Mouse (Mus musculus): ENCODE results near the gene Tnk1. TPM values are rescaled to one million over a fixed set of nuclear protein-coding genes. Genes with fewer than 3 reads are reported as not detected.
"Not testable (repeated sequence)": the region's sequence is repeated elsewhere in the genome, so short reads cannot be mapped to it uniquely, and the experiment has no call there.

Tnk1 gene
- total RNA-seq, 4 experiments from 2014 or later = 0.26 to 0.46 (median 0.30) TPM; not detected in 1

GRCm38 (mm10) chr11:69878952-69879351 lies 20.4 kb upstream of the Tnk1 start:
- no peak for DNase-seq (ENCODE audit: low spot score in 2 of 2)

GRCm38 (mm10) chr11:69878399-69878798 lies 19.9 kb upstream of the Tnk1 start:
- DNase-seq (ENCODE audit: low spot score in 2 of 2) = no peak

- DNase-seq (ENCODE audit: low spot score in 2 of 2) = no peak
Observed at GRCm38 (mm10) chr11:69877878-69878277, 19.3 kb upstream of the Tnk1 start, which contains the start of gene Tmem95. Gene Tmem95, minus strand, starts transcription at chr11:69878018.

- DNase-seq (ENCODE audit: low spot score in 2 of 2) = peak; percentile 43 to 53
Observed at GRCm38 (mm10) chr11:69876867-69877266, 18.3 kb upstream of the Tnk1 start.

GRCm38 (mm10) chr11:69876186-69876585 lies 17.7 kb upstream of the Tnk1 start:
- DNase-seq (ENCODE audit: low spot score in 2 of 2) = no peak

GRCm38 (mm10) chr11:69872451-69872850 lies 13.9 kb upstream of the Tnk1 start:
- DNase-seq (ENCODE audit: low spot score in 2 of 2) = no peak

GRCm38 (mm10) chr11:69871822-69872221 lies 13.3 kb upstream of the Tnk1 start:
- DNase-seq (ENCODE audit: low spot score in 2 of 2) = no peak

- DNase-seq (ENCODE audit: low spot score in 2 of 2) = no peak
Observed at GRCm38 (mm10) chr11:69870289-69871069, 11.9 kb upstream of the Tnk1 start.

GRCm38 (mm10) chr11:69867335-69867734 lies 8.8 kb upstream of the Tnk1 start:
- DNase-seq (ENCODE audit: low spot score in 2 of 2) = no peak

- no peak for DNase-seq (ENCODE audit: low spot score in 2 of 2)
Observed at GRCm38 (mm10) chr11:69865561-69865960, 7.0 kb upstream of the Tnk1 start.

GRCm38 (mm10) chr11:69864138-69864860 lies 5.8 kb upstream of the Tnk1 start:
- DNase-seq (ENCODE audit: low spot score in 2 of 2) = no peak

GRCm38 (mm10) chr11:69863729-69864128 lies 5.2 kb upstream of the Tnk1 start:
- DNase-seq (ENCODE audit: low spot score in 2 of 2) = not testable (repeated sequence)

- no peak for DNase-seq (ENCODE audit: low spot score in 2 of 2)
Observed at GRCm38 (mm10) chr11:69855347-69855746, 3.2 kb downstream of the Tnk1 start.

GRCm38 (mm10) chr11:69854680-69855079 lies 3.9 kb downstream of the Tnk1 start:
- DNase-seq (ENCODE audit: low spot score in 2 of 2) = no peak

GRCm38 (mm10) chr11:69853994-69854393 lies 4.5 kb downstream of the Tnk1 start:
- DNase-seq (ENCODE audit: low spot score in 2 of 2) = no peak

GRCm38 (mm10) chr11:69850754-69851153 lies 7.8 kb downstream of the Tnk1 start:
- no peak for DNase-seq (ENCODE audit: low spot score in 2 of 2)

GRCm38 (mm10) chr11:69849884-69850283 lies 8.6 kb downstream of the Tnk1 start:
- no peak for DNase-seq (ENCODE audit: low spot score in 2 of 2)

GRCm38 (mm10) chr11:69849128-69849527 lies 9.4 kb downstream of the Tnk1 start:
- DNase-seq (ENCODE audit: low spot score in 2 of 2) = no peak

- DNase-seq (ENCODE audit: low spot score in 2 of 2) = no peak
Observed at GRCm38 (mm10) chr11:69848021-69848420, 10.5 kb downstream of the Tnk1 start.

- no peak for DNase-seq (ENCODE audit: low spot score in 2 of 2)
Observed at GRCm38 (mm10) chr11:69846738-69847688, 11.5 kb downstream of the Tnk1 start.

GRCm38 (mm10) chr11:69846198-69846680 lies 12.3 kb downstream of the Tnk1 start, which contains the start of gene Plscr3:
Gene Plscr3, plus strand, starts transcription at chr11:69846376.
- DNase-seq (ENCODE audit: low spot score in 2 of 2) = peak; percentile 75 to 82

Measured in left cerebral cortex, adult 8-10 months (tissue).